Mouse (Mus musculus) liver, embryonic 14.5 days (tissue): ENCODE data around the gene Pan3.

Experiments used
- CTCF ChIP-seq: IDR thresholded peaks from 2 replicates; pipeline ENCODE4 v1.5.1; 2016; ENCODE audit warnings: antibody characterized with exemption, low read depth, control low read depth
- EP300 ChIP-seq: IDR thresholded peaks from 2 replicates; pipeline ENCODE4 v1.6.1; 2016; ENCODE audit warnings: antibody characterized with exemption, low read depth

GRCm38 (mm10) chr5:147389052-147389451, 40.9 kb upstream of the Pan3 start:
- TF ChIP-seq CTCF (no peak), EP300 (no peak)
